Mouse (Mus musculus): ENCODE measurements around the gene Tbc1d1. TPM values are rescaled to one million over a fixed set of nuclear protein-coding genes. Genes with fewer than 3 reads are reported as not detected.

Gene Tbc1d1
- polyA plus RNA-seq, 1 experiment from 2014 or later: 38.3 TPM

DNA sequence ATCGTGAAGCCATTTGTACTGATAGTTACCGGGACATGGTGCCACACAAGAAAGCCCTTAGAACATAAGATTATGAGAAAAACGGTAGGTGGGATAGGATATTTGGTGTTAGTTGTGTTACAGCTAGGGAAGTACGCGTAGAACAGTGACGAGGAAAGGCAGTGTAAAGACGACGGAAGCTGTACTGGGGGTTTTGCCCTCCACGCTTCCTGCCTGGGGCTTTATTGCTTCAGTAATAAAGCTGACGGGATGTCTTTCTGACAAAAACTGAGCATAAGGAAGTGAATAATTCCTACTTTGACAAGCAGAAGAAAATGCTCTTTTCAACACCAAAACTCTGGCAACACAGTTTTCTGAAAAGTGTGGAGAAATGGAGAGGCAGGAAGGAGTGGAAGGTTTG lies 186.0 kb downstream of the Tbc1d1 start:
- 77% methylated on average over 10 of the region's 10 CpGs for WGBS
- Histone ChIP-seq H3K4me2 (no peak overlapping the region), H3K9me3 (replicated peaks) (no peaks in the 10 kb centered on the region), H3K9ac (no peak overlapping the region), H3K36me3 (peaks cover 36% of the 10 kb centered on the region), H3K4me1 (replicated peaks) (peaks cover 44% of the 10 kb centered on the region), H3K27ac (ENCODE audit: poor library complexity, severe bottlenecking) (no peak overlapping the region), H3K4me3 (no peak overlapping the region), H3K27me3 (replicated peaks) (no peaks in the 10 kb centered on the region)
- ATAC-seq (ENCODE audit: insufficient number of reproducible peaks, low FRiP score): no peak

DNA sequence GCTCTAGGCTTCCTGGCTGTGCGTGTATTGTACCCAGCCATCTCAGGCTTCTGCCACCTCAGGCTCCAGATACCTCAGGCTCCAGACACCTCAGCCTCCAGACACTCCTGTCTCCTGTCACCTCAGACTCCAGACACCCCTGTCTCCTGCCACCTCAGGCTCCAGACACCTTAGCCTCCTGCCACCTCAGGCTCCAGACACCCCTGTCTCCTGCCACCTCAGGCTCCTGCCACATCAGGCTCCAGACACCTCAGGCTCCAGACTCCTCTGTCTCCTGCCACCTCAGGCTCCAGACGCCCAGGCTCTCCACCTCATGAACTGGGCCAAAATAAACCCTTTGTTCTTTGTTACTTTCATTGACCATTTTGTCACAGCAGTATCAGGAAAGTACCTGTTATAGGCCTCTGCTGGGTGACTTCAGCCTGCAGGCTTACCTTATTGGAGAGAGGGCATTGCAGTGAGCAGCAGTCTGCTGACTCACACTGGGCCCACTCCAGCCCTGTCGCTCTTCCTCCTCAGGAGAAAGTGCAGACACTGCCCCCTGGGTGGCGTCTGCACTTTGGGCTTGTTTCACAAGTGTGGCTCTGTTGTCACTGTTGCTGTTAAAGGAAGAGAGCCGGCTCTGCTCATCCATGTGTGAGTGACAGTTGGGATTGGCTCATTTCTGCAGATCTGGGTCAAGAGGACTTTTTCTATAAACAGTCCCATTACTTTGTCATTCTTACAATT lies 188.0 kb downstream of the Tbc1d1 start:
- Histone ChIP-seq H3K4me1 (replicated peaks) (peaks cover 35% of the 10 kb centered on the region), H3K9ac (no peak overlapping the region), H3K27me3 (replicated peaks) (no peaks in the 10 kb centered on the region), H3K4me2 (no peak overlapping the region), H3K27ac (ENCODE audit: poor library complexity, severe bottlenecking) (peak overlapping the region; percentile 65), H3K36me3 (peaks cover 44% of the 10 kb centered on the region), H3K4me3 (no peak overlapping the region), H3K9me3 (replicated peaks) (no peaks in the 10 kb centered on the region)
- ATAC-seq (ENCODE audit: insufficient number of reproducible peaks, low FRiP score): peak; percentile 58; the same call in 1 of the 2 replicates
- 26% methylated on average over 5 of the region's 5 CpGs for WGBS

DNA sequence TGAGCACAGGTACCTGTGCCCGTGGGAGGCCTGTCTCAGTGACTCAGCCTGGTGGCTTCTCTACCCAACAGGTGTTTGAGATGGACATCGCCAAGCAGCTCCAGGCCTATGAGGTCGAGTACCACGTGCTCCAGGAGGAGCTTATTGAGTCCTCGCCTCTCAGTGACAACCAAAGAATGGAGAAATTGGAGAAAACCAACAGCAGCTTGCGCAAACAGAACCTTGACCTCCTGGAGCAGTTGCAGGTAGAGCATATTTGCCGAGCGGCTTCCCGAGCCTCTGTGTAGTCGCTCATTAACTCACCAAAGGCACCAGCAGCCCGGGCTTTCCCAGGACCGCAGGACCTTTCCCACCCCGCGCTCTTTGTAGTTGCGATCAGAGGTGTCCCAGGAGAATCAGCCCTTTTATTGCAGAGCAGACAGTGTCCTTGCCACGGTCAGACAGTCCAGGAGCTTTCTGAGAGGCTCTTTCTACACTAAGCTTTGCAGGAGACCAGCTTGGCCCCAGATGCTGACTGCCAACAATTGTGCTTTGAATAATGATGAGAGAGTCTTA lies 189.2 kb downstream of the Tbc1d1 start:
- ATAC-seq (ENCODE audit: insufficient number of reproducible peaks, low FRiP score): no peak
- no peaks in the 10 kb centered on the region for H3K27me3 ChIP-seq (replicated peaks)
- no peak overlapping the region for H3K4me3 ChIP-seq
- peak overlapping the region; percentile 30; the same call in 1 of the 2 replicates for H3K27ac ChIP-seq (ENCODE audit: poor library complexity, severe bottlenecking)
- H3K36me3 ChIP-seq: peaks cover 50% of the 10 kb centered on the region
- no peaks in the 10 kb centered on the region for H3K9me3 ChIP-seq (replicated peaks)
- no peak overlapping the region for H3K9ac ChIP-seq
- peaks cover 30% of the 10 kb centered on the region for H3K4me1 ChIP-seq (replicated peaks)
- no peak overlapping the region for H3K4me2 ChIP-seq
- WGBS: 87% methylated on average over 16 of the region's 16 CpGs

- H3K4me2 ChIP-seq: no peak overlapping the region
- no peak for ATAC-seq (ENCODE audit: insufficient number of reproducible peaks, low FRiP score)
- peaks cover 53% of the 10 kb centered on the region for H3K36me3 ChIP-seq
- 84% methylated on average over 7 of the region's 7 CpGs for WGBS
- H3K4me1 ChIP-seq (replicated peaks): peaks cover 30% of the 10 kb centered on the region
- no peaks in the 10 kb centered on the region for H3K9me3 ChIP-seq (replicated peaks)
- H3K9ac ChIP-seq: no peak overlapping the region
- H3K4me3 ChIP-seq: no peak overlapping the region
- H3K27me3 ChIP-seq (replicated peaks): no peaks in the 10 kb centered on the region
- no peak overlapping the region for H3K27ac ChIP-seq (ENCODE audit: poor library complexity, severe bottlenecking)
Observed at GRCm38 (mm10) chr5:64345761-64346160, 189.7 kb downstream of the Tbc1d1 start.

GRCm38 (mm10) chr5:64346343-64346885 lies 190.3 kb downstream of the Tbc1d1 start:
- 85% methylated on average over 6 of the region's 6 CpGs for WGBS
- Histone ChIP-seq H3K4me3 (no peak overlapping the region), H3K4me2 (no peak overlapping the region), H3K4me1 (replicated peaks) (peaks cover 30% of the 10 kb centered on the region), H3K27ac (ENCODE audit: poor library complexity, severe bottlenecking) (0 out of 2 replicates have a peak overlapping the region, but pooled peaks have one; percentile 3), H3K9ac (no peak overlapping the region), H3K9me3 (replicated peaks) (no peaks in the 10 kb centered on the region), H3K27me3 (replicated peaks) (no peaks in the 10 kb centered on the region), H3K36me3 (peaks cover 55% of the 10 kb centered on the region)
- no peak for ATAC-seq (ENCODE audit: insufficient number of reproducible peaks, low FRiP score)

- H3K9me3 ChIP-seq (replicated peaks): no peaks in the 10 kb centered on the region
- H3K9ac ChIP-seq: no peak overlapping the region
- peaks cover 61% of the 10 kb centered on the region for H3K36me3 ChIP-seq
- peaks cover 30% of the 10 kb centered on the region for H3K4me1 ChIP-seq (replicated peaks)
- no peak for ATAC-seq (ENCODE audit: insufficient number of reproducible peaks, low FRiP score)
- no peak overlapping the region for H3K4me2 ChIP-seq
- H3K27me3 ChIP-seq (replicated peaks): no peaks in the 10 kb centered on the region
- H3K27ac ChIP-seq (ENCODE audit: poor library complexity, severe bottlenecking): no peak overlapping the region
- WGBS: 95% methylated on average over 2 of the region's 2 CpGs
- no peak overlapping the region for H3K4me3 ChIP-seq
Observed at GRCm38 (mm10) chr5:64348166-64348565, 192.1 kb downstream of the Tbc1d1 start.

DNA sequence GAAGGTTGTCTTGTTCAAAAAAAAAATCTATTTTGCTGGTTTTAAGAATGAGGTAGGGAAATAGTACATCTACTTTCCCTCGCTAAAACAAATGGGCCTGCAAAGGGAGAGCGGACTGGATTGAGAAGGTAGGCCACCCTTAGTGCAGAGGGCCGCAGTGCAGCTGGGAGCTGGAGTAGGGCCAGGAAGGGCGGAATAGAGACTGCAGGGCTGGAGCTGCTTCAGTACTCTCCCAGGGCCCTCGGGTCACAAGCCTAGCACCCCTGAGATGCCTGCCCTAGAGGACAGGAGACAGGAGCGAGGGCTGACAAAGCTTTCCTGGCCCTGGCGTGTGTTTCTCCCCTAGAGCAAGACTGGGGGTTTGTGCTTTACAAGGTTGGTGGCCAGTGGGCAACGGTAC lies 192.7 kb downstream of the Tbc1d1 start:
- 84% methylated on average over 8 of the region's 8 CpGs for WGBS
- no peak overlapping the region for H3K9ac ChIP-seq
- H3K4me2 ChIP-seq: no peak overlapping the region
- no peak overlapping the region for H3K27ac ChIP-seq (ENCODE audit: poor library complexity, severe bottlenecking)
- no peak for ATAC-seq (ENCODE audit: insufficient number of reproducible peaks, low FRiP score)
- H3K9me3 ChIP-seq (replicated peaks): no peaks in the 10 kb centered on the region
- H3K36me3 ChIP-seq: peaks cover 61% of the 10 kb centered on the region
- H3K4me3 ChIP-seq: no peak overlapping the region
- peaks cover 27% of the 10 kb centered on the region for H3K4me1 ChIP-seq (replicated peaks)
- no peaks in the 10 kb centered on the region for H3K27me3 ChIP-seq (replicated peaks)

DNA sequence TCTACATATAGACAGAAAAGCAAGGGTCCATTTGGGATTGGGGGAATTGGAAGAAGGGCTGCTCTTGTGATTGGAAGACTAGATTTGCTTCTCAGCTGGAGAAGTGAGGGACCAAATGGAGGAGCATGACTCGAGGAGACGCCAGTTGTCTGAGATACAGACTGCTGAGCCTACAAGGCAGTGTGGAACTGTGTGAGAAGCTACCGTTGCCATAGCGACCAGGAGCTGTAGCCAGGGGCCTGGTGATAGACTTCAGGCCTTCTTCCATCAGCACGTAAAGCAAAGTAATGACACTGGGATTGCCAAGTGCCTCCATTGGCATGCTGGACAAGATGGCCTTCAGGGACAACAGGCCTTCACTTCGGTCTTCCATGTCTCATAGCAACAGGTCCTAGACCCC lies 195.9 kb downstream of the Tbc1d1 start:
- H3K9ac ChIP-seq: no peak overlapping the region
- no peaks in the 10 kb centered on the region for H3K9me3 ChIP-seq (replicated peaks)
- H3K4me3 ChIP-seq: no peak overlapping the region
- H3K4me1 ChIP-seq (replicated peaks): peaks cover 11% of the 10 kb centered on the region
- H3K36me3 ChIP-seq: peaks cover 35% of the 10 kb centered on the region
- WGBS: 81% methylated on average over 6 of the region's 6 CpGs
- H3K27ac ChIP-seq (ENCODE audit: poor library complexity, severe bottlenecking): no peak overlapping the region
- ATAC-seq (ENCODE audit: insufficient number of reproducible peaks, low FRiP score): no peak; the same call in 1 of the 2 replicates
- no peaks in the 10 kb centered on the region for H3K27me3 ChIP-seq (replicated peaks)
- H3K4me2 ChIP-seq: no peak overlapping the region

DNA sequence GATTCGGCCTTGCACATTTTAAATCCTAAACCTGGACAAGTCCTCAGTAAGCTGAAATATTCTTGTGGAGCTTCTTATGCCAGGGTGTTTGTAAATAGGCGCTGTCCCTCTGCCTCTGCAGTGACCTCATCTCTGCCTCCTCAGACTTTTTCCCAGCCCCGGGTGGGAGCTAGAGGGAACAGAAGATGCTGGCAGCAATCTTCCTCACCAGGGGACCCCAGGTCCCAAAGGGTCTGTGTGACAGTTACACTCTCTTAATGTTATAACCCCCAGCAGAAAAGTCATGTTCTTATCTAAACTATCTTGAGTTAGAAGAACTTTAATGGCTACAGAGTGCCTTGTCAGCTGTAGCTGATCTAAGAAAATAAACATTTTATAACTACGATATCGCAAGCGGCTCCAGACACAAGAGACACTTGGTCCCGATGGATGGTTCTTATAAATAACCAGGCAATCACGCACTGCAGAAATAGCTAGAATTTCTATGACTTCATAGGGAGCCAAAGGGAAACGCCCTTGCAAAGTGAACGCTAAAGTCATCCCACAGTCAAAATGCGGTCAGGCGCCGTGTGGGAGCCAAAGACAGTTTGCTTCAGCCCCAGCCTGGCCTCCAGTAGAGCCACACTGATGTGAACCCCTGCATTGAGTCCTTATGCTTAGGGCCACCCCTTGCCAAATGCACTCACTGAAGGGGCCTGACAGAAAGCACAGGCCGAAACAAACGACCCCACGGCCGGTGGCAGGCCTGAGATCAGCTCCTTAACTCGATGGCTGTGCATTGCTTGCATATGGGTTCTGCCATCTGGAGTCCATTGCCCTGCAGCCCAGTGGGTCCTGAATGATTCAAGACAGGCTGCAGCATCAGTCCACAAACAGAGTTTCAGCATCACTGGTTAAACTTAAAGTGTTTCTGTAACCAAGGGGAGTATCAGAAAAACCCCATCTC lies 202.8 kb downstream of the Tbc1d1 start:
- no peaks in the 10 kb centered on the region for H3K27me3 ChIP-seq (replicated peaks)
- H3K9me3 ChIP-seq (replicated peaks): peaks cover 6% of the 10 kb centered on the region; the same call in 1 of the 2 replicates
- ATAC-seq (ENCODE audit: insufficient number of reproducible peaks, low FRiP score): no peak
- no peak overlapping the region for H3K9ac ChIP-seq
- no peak overlapping the region for H3K4me2 ChIP-seq
- WGBS: 66% methylated on average over 18 of the region's 18 CpGs
- no peak overlapping the region for H3K4me3 ChIP-seq
- peaks cover 28% of the 10 kb centered on the region for H3K4me1 ChIP-seq (replicated peaks)
- no peak overlapping the region for H3K27ac ChIP-seq (ENCODE audit: poor library complexity, severe bottlenecking)
- no peaks in the 10 kb centered on the region; the same call in 1 of the 2 replicates for H3K36me3 ChIP-seq

DNA sequence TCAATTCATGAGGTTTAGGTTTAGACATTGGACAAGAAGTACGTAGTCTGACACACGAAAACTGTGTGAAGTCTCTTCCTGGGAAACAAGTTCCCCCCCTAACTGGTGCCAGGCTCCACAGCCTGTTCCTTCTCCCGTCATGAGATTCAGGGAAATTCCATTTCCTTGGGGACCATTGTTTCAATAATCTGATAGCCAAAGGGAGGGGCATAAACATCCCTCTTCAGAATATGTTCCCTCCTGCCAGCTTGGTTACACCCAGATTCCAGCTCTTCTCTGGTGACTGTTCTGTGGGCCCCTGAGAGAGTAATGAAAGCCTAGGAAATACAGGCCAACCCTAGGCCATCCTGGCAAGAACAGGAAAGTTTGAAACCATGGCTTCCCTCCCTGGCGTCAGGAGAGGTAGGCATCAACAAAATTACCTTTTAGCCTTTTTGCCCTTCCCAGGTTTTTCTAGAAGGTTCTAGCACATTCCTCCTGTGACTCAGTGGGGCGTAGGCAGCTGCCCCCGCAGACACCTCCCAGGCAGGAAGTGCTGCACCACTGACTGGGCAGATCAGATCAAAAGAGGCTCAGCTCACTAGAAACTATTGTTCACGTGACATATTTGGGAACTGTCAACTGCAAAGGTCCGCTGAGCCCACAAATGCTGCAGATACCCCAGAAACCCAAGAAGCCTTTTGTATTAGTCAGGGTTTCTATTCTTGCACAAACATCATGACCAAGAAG lies 204.2 kb downstream of the Tbc1d1 start:
- ATAC-seq (ENCODE audit: insufficient number of reproducible peaks, low FRiP score): no peak
- Histone ChIP-seq H3K27ac (ENCODE audit: poor library complexity, severe bottlenecking) (no peak overlapping the region), H3K9me3 (replicated peaks) (peaks cover 6% of the 10 kb centered on the region; the same call in 1 of the 2 replicates), H3K9ac (no peak overlapping the region), H3K27me3 (replicated peaks) (no peaks in the 10 kb centered on the region), H3K4me3 (no peak overlapping the region), H3K4me2 (no peak overlapping the region), H3K36me3 (no peaks in the 10 kb centered on the region; the same call in 1 of the 2 replicates), H3K4me1 (replicated peaks) (peaks cover 35% of the 10 kb centered on the region)
- 73% methylated on average over 8 of the region's 8 CpGs for WGBS
